Comparison of ENCODE assay signal across 7 mouse cellular contexts in the genomic region with DNA sequence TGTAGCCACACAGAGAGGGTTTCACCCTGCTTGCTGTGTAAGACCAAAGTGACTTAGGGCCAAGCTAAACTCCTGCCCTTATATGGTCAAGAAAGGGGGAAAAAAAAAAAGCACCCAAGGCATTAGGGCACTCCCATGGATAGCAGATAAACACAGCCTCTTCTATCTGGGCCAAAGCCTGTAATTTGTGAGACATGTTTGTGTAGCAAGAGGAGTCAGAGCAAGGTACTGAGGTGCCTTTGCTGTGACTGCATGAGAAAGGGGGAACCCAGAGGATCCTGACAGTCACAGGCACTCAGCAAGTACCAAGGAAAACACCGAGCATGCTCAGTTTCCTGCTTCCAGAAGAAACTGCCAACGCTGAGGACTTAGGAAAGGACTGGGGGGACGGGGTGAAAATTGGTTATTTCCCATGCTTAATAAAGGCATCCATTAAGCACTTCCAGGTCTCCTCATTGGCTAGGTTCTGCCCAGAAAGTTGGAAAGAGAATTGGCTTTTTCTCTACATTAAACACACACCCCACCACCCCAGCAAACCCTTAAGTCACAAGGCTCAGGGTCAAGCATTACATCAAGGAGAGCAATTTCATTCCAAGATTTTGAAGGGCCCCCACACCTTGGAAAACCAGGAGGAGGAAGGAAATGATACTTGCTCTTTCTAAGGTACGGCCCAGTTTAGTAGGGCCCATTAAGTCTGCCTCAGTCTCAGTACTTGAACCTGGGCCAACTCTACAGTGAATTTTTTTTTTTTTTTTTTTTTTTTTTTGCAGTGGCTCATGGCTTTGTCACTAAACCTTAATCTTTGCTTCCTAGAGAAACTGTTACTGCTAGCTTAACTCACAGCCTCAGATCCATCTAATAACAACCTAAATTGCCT. TPM values are rescaled to one million over a fixed set of nuclear protein-coding genes. Genes with fewer than 3 reads are reported as not detected.
DNase-seq lines count a peak whose midpoint lies in the region; ATAC-seq and TF ChIP-seq lines count a peak whose summit lies in the region.

No protein-coding gene starts in this region.

- no peaks in the 10 kb centered on the region for H3K9me3 ChIP-seq in heart, embryonic 12.5 days (replicated peaks)
- H3K9me3 ChIP-seq in liver, embryonic 12.5 days (replicated peaks), result no peaks in the 10 kb centered on the region
- no peaks in the 10 kb centered on the region for H3K9me3 ChIP-seq in stomach, embryonic 14.5 days (ENCODE audit: control insufficient read depth, low read depth, low read length)

- WGBS in heart, embryonic 12.5 days, result 26% methylated on average over 4 of the region's 4 CpGs
- 31% methylated on average over 4 of the region's 4 CpGs for WGBS in liver, embryonic 12.5 days (ENCODE audit: insufficient replicate concordance)
- WGBS in stomach, embryonic 14.5 days, result 26% methylated on average over 4 of the region's 4 CpGs

- no peak for ATAC-seq in heart, embryonic 12.5 days (ENCODE audit: insufficient number of reproducible peaks, low FRiP score)
- ATAC-seq in liver, embryonic 12.5 days, result peak; percentile 38
- ATAC-seq in stomach, embryonic 14.5 days (ENCODE audit: insufficient number of reproducible peaks, insufficient read depth, low FRiP score, low read depth), result no peak

- H3K4me2 ChIP-seq in heart, embryonic 12.5 days, result peak overlapping the region; percentile 73
- peak overlapping the region; percentile 78 for H3K4me2 ChIP-seq in liver, embryonic 12.5 days
- H3K4me2 ChIP-seq in stomach, embryonic 14.5 days (replicated peaks; ENCODE audit: low read depth, low read length), result peak overlapping the region; percentile 93

- H3K4me1 ChIP-seq in testis, adult 2 months (ENCODE audit: control insufficient read depth, insufficient read depth, low read length), result peaks cover 3% of the 10 kb centered on the region
- peaks cover 69% of the 10 kb centered on the region for H3K4me1 ChIP-seq in heart, embryonic 12.5 days (replicated peaks)
- peaks cover 78% of the 10 kb centered on the region for H3K4me1 ChIP-seq in liver, embryonic 12.5 days
- H3K4me1 ChIP-seq in stomach, embryonic 14.5 days (ENCODE audit: control insufficient read depth, insufficient read depth, low read length), result peaks cover 50% of the 10 kb centered on the region

- DNase-seq in testis, postnatal 14 days (ENCODE audit: low spot score), result no peak
- DNase-seq in gastrocnemius, adult 18-20 months (ENCODE audit: low spot score), result no peak
- no peak for DNase-seq in testis, postnatal 10 days (ENCODE audit: low spot score)

- H3K27me3 ChIP-seq in testis, adult 2 months (ENCODE audit: control insufficient read depth, insufficient read depth, low read length), result no peaks in the 10 kb centered on the region
- no peaks in the 10 kb centered on the region for H3K27me3 ChIP-seq in heart, embryonic 12.5 days (replicated peaks)
- peaks cover 13% of the 10 kb centered on the region for H3K27me3 ChIP-seq in liver, embryonic 12.5 days (replicated peaks)
- no peaks in the 10 kb centered on the region for H3K27me3 ChIP-seq in stomach, embryonic 14.5 days (ENCODE audit: control insufficient read depth, insufficient read depth, low read length)

- no peak for TF ChIP-seq POLR2A in testis, adult 2 months (IDR thresholded peaks at IDR 0.05; ENCODE audit: control insufficient read depth, low read depth, low read length)

- peak overlapping the region; percentile 71 for H3K9ac ChIP-seq in heart, embryonic 12.5 days
- H3K9ac ChIP-seq in liver, embryonic 12.5 days, result peak overlapping the region; percentile 96
- H3K9ac ChIP-seq in stomach, embryonic 14.5 days (replicated peaks; ENCODE audit: low read depth, low read length), result peak overlapping the region; percentile 18; the same call in 1 of the 2 replicates

- peak overlapping the region; percentile 32 for H3K27ac ChIP-seq in testis, adult 2 months (ENCODE audit: control insufficient read depth, insufficient read depth, low read depth, low read length)
- peak overlapping the region; percentile 82 for H3K27ac ChIP-seq in heart, embryonic 12.5 days (ENCODE audit: poor library complexity, severe bottlenecking)
- H3K27ac ChIP-seq in liver, embryonic 12.5 days, result peak overlapping the region; percentile 98
- H3K27ac ChIP-seq in stomach, embryonic 14.5 days (ENCODE audit: low read length), result peak overlapping the region; percentile 84

- no peak for TF ChIP-seq CTCF in testis, adult 2 months (IDR thresholded peaks at IDR 0.05; ENCODE audit: control insufficient read depth, insufficient read depth, insufficient replicate concordance, low read depth, low read length)

- no peak overlapping the region for H3K4me3 ChIP-seq in testis, adult 2 months (ENCODE audit: control insufficient read depth, low read depth, low read length)
- H3K4me3 ChIP-seq in heart, embryonic 12.5 days, result peak overlapping the region; percentile 88
- peak overlapping the region; percentile 80 for H3K4me3 ChIP-seq in liver, embryonic 12.5 days
- peak overlapping the region; percentile 72; the same call in 1 of the 2 replicates for H3K4me3 ChIP-seq in stomach, embryonic 14.5 days (ENCODE audit: low read depth, low read length)

- H3K36me3 ChIP-seq in testis, adult 2 months (ENCODE audit: control insufficient read depth, insufficient read depth, low read length), result no peaks in the 10 kb centered on the region
- peaks cover 56% of the 10 kb centered on the region for H3K36me3 ChIP-seq in heart, embryonic 12.5 days
- peaks cover 23% of the 10 kb centered on the region for H3K36me3 ChIP-seq in liver, embryonic 12.5 days
- H3K36me3 ChIP-seq in stomach, embryonic 14.5 days (ENCODE audit: control insufficient read depth, insufficient read depth, low read length), result peaks cover 18% of the 10 kb centered on the region

RNA-seq across cellular contexts. Expression of gene Tpm1, which starts 8.0 kb away (rescaled TPM):
- polyA plus RNA-seq in testis, adult 2 months (2012; rRNA removed), result 17.0 and 28.5 TPM in 2 replicates
- 4,565 and 4,650 TPM in 2 replicates for polyA plus RNA-seq in heart, embryonic 12.5 days (2016; fragmentation: Nextera tagmentation; extraction: Ambion mirVana)
- polyA plus RNA-seq in liver, embryonic 12.5 days (2016; fragmentation: Nextera tagmentation; extraction: Ambion mirVana), result 214 and 225 TPM in 2 replicates
- polyA plus RNA-seq in stomach, embryonic 14.5 days (2014; fragmentation: Nextera tagmentation; extraction: Ambion mirVana), result 1,242 and 1,294 TPM in 2 replicates
- total RNA-seq in gastrocnemius, adult 18-20 months (2021), result over 10,000 TPM; 24,162 to 25,960 TPM

Comparison
In these comparisons a context has a peak if more than half of its experiments do, and no peak if none do; other contexts are left out.
1. H3K27ac ChIP-seq: peak in every context shown above with its lines; median percentile 98 in liver, embryonic 12.5 days; 84 in stomach, embryonic 14.5 days; 82 in heart, embryonic 12.5 days; 32 in testis, adult 2 months.
2. H3K9ac ChIP-seq: peak in every context shown above with its lines; median percentile 96 in liver, embryonic 12.5 days; 71 in heart, embryonic 12.5 days; 18 in stomach, embryonic 14.5 days.